Mouse (Mus musculus) forebrain, embryonic 15.5 days (tissue): ENCODE measurements around the gene Cct8. TPM values are rescaled to one million over a fixed set of nuclear protein-coding genes. Genes with fewer than 3 reads are reported as not detected.
A peak's percentile ranks its signal among the peaks of the same experiment; 100 is the strongest.

Source experiments
- ATAC-seq: fragments of 200-750 bp; cut with Nextera tagmentation; replicated peaks from 2 replicates; pipeline ENCODE4 v1.8.0; 2017; ENCODE audit warnings: mild to moderate bottlenecking, moderate TSS enrichment, moderate library complexity
- H3K27ac ChIP-seq: fragments of 300-500 bp; sonication (generic); replicated peaks from 2 replicates; pipeline ENCODE4 v1.5.1; 2015; ENCODE audit warnings: mild to moderate bottlenecking, inconsistent platforms
- H3K27me3 ChIP-seq: fragments of 300-500 bp; sonication (generic); 2 replicates; pipeline ENCODE4 v1.6.1; 2015; ENCODE audit warnings: inconsistent platforms
- H3K36me3 ChIP-seq: fragments of 300-500 bp; sonication (generic); 2 replicates; pipeline ENCODE4 v1.6.1; 2015; ENCODE audit warnings: mild to moderate bottlenecking, inconsistent platforms
- H3K4me1 ChIP-seq: fragments of 300-500 bp; sonication (generic); 2 replicates; pipeline ENCODE4 v1.6.1; 2015; ENCODE audit warnings: inconsistent platforms
- H3K4me2 ChIP-seq: fragments of 300-500 bp; sonication (generic); replicated peaks from 2 replicates; pipeline ENCODE4 v1.6.1; 2015; ENCODE audit warnings: mild to moderate bottlenecking, inconsistent platforms
- H3K4me3 ChIP-seq: fragments of 300-500 bp; sonication (generic); 2 replicates; pipeline ENCODE4 v1.5.1; 2015; ENCODE audit warnings: mild to moderate bottlenecking, inconsistent platforms
- H3K9ac ChIP-seq: fragments of 300-500 bp; sonication (generic); replicated peaks from 2 replicates; pipeline ENCODE4 v1.6.1; 2015; ENCODE audit warnings: mild to moderate bottlenecking, inconsistent platforms
- H3K9me3 ChIP-seq: fragments of 300-500 bp; sonication (generic); 2 replicates; pipeline ENCODE4 v1.6.1; 2016; ENCODE audit warnings: inconsistent platforms
- WGBS: fragments of 180-500 bp; shearing (Covaris S2); methylation state at CpG from one replicate; pipeline ENCODE4 v1.1.7; 2015; ENCODE audit warnings: mixed read lengths; 5-methylcytosine and 5-hydroxymethylcytosine counted together
- polyA plus RNA-seq: library from polyadenylated mRNA; unstranded; fragments of >200 nt; fragmentation: Nextera tagmentation; extraction: Ambion mirVana; gene quantifications from 2 replicates; pipeline ENCODE4 v1.2.1, GENCODE M21; 2015

Gene Cct8
- 454 and 460 TPM in 2 replicates for polyA plus RNA-seq

GRCm38 (mm10) chr16:87495716-87496447 lies at the start of gene Cct8:
TSS of gene Cct8 (minus strand) at chr16:87495873.
- ATAC-seq = peak; percentile 96
- WGBS = 1% methylated on average over 48 of the region's 48 CpGs

GRCm38 (mm10) chr16:87528755-87529154 lies 33.1 kb upstream of the Cct8 start:
- H3K9me3 ChIP-seq = no peaks in the 10 kb centered on the region
- H3K27ac ChIP-seq = no peak overlapping the region
- H3K4me3 ChIP-seq = no peak overlapping the region
- H3K9ac ChIP-seq = no peak overlapping the region
- no peaks in the 10 kb centered on the region for H3K27me3 ChIP-seq
- no peaks in the 10 kb centered on the region for H3K36me3 ChIP-seq
- no peak overlapping the region for H3K4me2 ChIP-seq
- no peak for ATAC-seq
- no peaks in the 10 kb centered on the region for H3K4me1 ChIP-seq
- WGBS = 79% methylated on average over 10 of the region's 10 CpGs

More at GRCm38 (mm10) chr16:87495716-87496447, at the start of gene Cct8:
- H3K27me3 ChIP-seq = no peaks in the 10 kb centered on the region
- no peaks in the 10 kb centered on the region for H3K9me3 ChIP-seq
- peaks cover 31% of the 10 kb centered on the region for H3K36me3 ChIP-seq
- H3K9ac ChIP-seq = peak within 1 kb of the TSS; percentile 93
- peak within 1 kb of the TSS; percentile 77 for H3K27ac ChIP-seq
- H3K4me1 ChIP-seq = peaks cover 19% of the 10 kb centered on the region
- peak within 1 kb of the TSS; percentile 67 for H3K4me2 ChIP-seq
- H3K4me3 ChIP-seq = peak within 1 kb of the TSS; percentile 70

GRCm38 (mm10) chr16:87527553-87528249 lies 32.0 kb upstream of the Cct8 start:
- no peak for ATAC-seq
- H3K4me2 ChIP-seq = no peak overlapping the region
- WGBS = 75% methylated on average over 8 of the region's 8 CpGs
- no peak overlapping the region for H3K9ac ChIP-seq
- H3K27ac ChIP-seq = no peak overlapping the region
- H3K9me3 ChIP-seq = no peaks in the 10 kb centered on the region
- H3K36me3 ChIP-seq = no peaks in the 10 kb centered on the region
- H3K4me3 ChIP-seq = no peak overlapping the region
- H3K4me1 ChIP-seq = no peaks in the 10 kb centered on the region
- no peaks in the 10 kb centered on the region for H3K27me3 ChIP-seq

GRCm38 (mm10) chr16:87524228-87524627 lies 28.6 kb upstream of the Cct8 start:
- Histone ChIP-seq H3K27me3 (no peaks in the 10 kb centered on the region), H3K4me1 (no peaks in the 10 kb centered on the region), H3K9me3 (no peaks in the 10 kb centered on the region), H3K9ac (no peak overlapping the region), H3K4me3 (no peak overlapping the region), H3K4me2 (no peak overlapping the region), H3K36me3 (no peaks in the 10 kb centered on the region), H3K27ac (no peak overlapping the region)
- WGBS = 93% methylated on average over 5 of the region's 5 CpGs
- no peak for ATAC-seq

- Histone ChIP-seq H3K4me1 (0 out of 2 replicates have a peak, but pooled peaks cover 7% of the 10 kb centered on the region), H3K4me2 (no peak overlapping the region), H3K27me3 (no peaks in the 10 kb centered on the region), H3K4me3 (no peak overlapping the region), H3K9ac (no peak overlapping the region), H3K9me3 (no peaks in the 10 kb centered on the region), H3K36me3 (no peaks in the 10 kb centered on the region), H3K27ac (no peak overlapping the region)
- 93% methylated on average over 14 of the region's 14 CpGs for WGBS
- no peak for ATAC-seq
These were observed 16.7 kb upstream of the Cct8 start for GRCm38 (mm10) chr16:87512331-87512730.

GRCm38 (mm10) chr16:87511706-87512105 lies 16.0 kb upstream of the Cct8 start:
- no peak overlapping the region for H3K4me3 ChIP-seq
- H3K9me3 ChIP-seq = no peaks in the 10 kb centered on the region
- H3K27me3 ChIP-seq = no peaks in the 10 kb centered on the region
- ATAC-seq = 0 out of 2 replicates have a peak, but pooled peaks have one; percentile 29
- no peak overlapping the region for H3K9ac ChIP-seq
- no peak overlapping the region for H3K4me2 ChIP-seq
- no peak overlapping the region for H3K27ac ChIP-seq
- 48% methylated on average over 5 of the region's 5 CpGs for WGBS
- H3K4me1 ChIP-seq = 0 out of 2 replicates have a peak, but pooled peaks cover 7% of the 10 kb centered on the region
- H3K36me3 ChIP-seq = no peaks in the 10 kb centered on the region

- H3K9ac ChIP-seq = no peak overlapping the region
- no peaks in the 10 kb centered on the region for H3K9me3 ChIP-seq
- no peak overlapping the region for H3K4me2 ChIP-seq
- no peak overlapping the region for H3K4me3 ChIP-seq
- peak; percentile 35; the same call in 1 of the 2 replicates for ATAC-seq
- peaks cover 4% of the 10 kb centered on the region for H3K4me1 ChIP-seq
- 67% methylated on average over 13 of the region's 13 CpGs for WGBS
- no peak overlapping the region for H3K27ac ChIP-seq
- H3K36me3 ChIP-seq = no peaks in the 10 kb centered on the region
- H3K27me3 ChIP-seq = no peaks in the 10 kb centered on the region
These were observed 5.8 kb upstream of the Cct8 start for GRCm38 (mm10) chr16:87501304-87502078.

- no peak overlapping the region for H3K27ac ChIP-seq
- no peak overlapping the region for H3K9ac ChIP-seq
- no peaks in the 10 kb centered on the region for H3K27me3 ChIP-seq
- no peak overlapping the region for H3K4me3 ChIP-seq
- no peak overlapping the region for H3K4me2 ChIP-seq
- no peaks in the 10 kb centered on the region for H3K9me3 ChIP-seq
- no peaks in the 10 kb centered on the region for H3K36me3 ChIP-seq
- ATAC-seq = no peak
- peaks cover 9% of the 10 kb centered on the region for H3K4me1 ChIP-seq
- WGBS = 68% methylated on average over 6 of the region's 6 CpGs
These were observed 3.9 kb upstream of the Cct8 start for GRCm38 (mm10) chr16:87499556-87499955.

GRCm38 (mm10) chr16:87497171-87497570 lies 1.5 kb upstream of the Cct8 start:
- peaks cover 19% of the 10 kb centered on the region; the same call in 1 of the 2 replicates for H3K36me3 ChIP-seq
- H3K9me3 ChIP-seq = no peaks in the 10 kb centered on the region
- H3K27ac ChIP-seq = no peak overlapping the region
- no peak overlapping the region for H3K4me3 ChIP-seq
- no peak overlapping the region for H3K9ac ChIP-seq
- no peaks in the 10 kb centered on the region for H3K27me3 ChIP-seq
- ATAC-seq = no peak
- 92% methylated on average over 6 of the region's 6 CpGs for WGBS
- H3K4me2 ChIP-seq = no peak overlapping the region
- peaks cover 19% of the 10 kb centered on the region for H3K4me1 ChIP-seq

- WGBS = 92% methylated on average over 2 of the region's 2 CpGs
- Histone ChIP-seq H3K27me3 (no peaks in the 10 kb centered on the region), H3K9ac (no peak overlapping the region), H3K4me1 (peaks cover 19% of the 10 kb centered on the region), H3K36me3 (peaks cover 22% of the 10 kb centered on the region), H3K4me3 (peak overlapping the region; percentile 70), H3K9me3 (no peaks in the 10 kb centered on the region), H3K27ac (no peak overlapping the region), H3K4me2 (peak overlapping the region; percentile 55)
- no peak for ATAC-seq
These were observed 1.1 kb upstream of the Cct8 start for GRCm38 (mm10) chr16:87496728-87497127.

GRCm38 (mm10) chr16:87494955-87495655 lies 568 bp downstream of the Cct8 start:
- under 1% methylated on average over 39 of the region's 39 CpGs for WGBS
- Histone ChIP-seq H3K4me1 (peaks cover 19% of the 10 kb centered on the region), H3K9ac (peak overlapping the region; percentile 93), H3K4me3 (peak overlapping the region; percentile 70), H3K36me3 (peaks cover 39% of the 10 kb centered on the region), H3K27ac (peak overlapping the region; percentile 77), H3K27me3 (no peaks in the 10 kb centered on the region), H3K9me3 (no peaks in the 10 kb centered on the region), H3K4me2 (peak overlapping the region; percentile 67)
- ATAC-seq = no peak
